Mouse (Mus musculus) brown adipose tissue, adult 24 weeks (tissue): ENCODE data around the gene Tsfm. TPM values are rescaled to one million over a fixed set of nuclear protein-coding genes. Genes with fewer than 3 reads are reported as not detected.
A peak's percentile ranks its signal among the peaks of the same experiment; 100 is the strongest.

ENCODE experiments used
- H3K27ac ChIP-seq: fragments of 200-500 bp; replicated peaks from 2 replicates; pipeline ENCODE4 v1.5.1; 2012; ENCODE audit warnings: low read depth, mild to moderate bottlenecking, low read length
- H3K4me1 ChIP-seq: fragments of 200-500 bp; 2 replicates; pipeline ENCODE4 v1.6.1; 2012; ENCODE audit warnings: low read length, mixed read lengths; ENCODE audit not compliant: control insufficient read depth, insufficient read depth, insufficient read length
- H3K4me3 ChIP-seq: fragments of 200-500 bp; 2 replicates; pipeline ENCODE4 v1.5.1; 2012; ENCODE audit warnings: low read depth, mild to moderate bottlenecking, low read length, moderate library complexity; ENCODE audit not compliant: insufficient read depth
- polyA plus RNA-seq: library from polyadenylated mRNA; stranded (reverse); fragments of >200 nt; gene quantifications from 2 replicates; pipeline ENCODE4 v1.2.4, GENCODE M21; 2012; ENCODE audit not compliant: missing spikeins, insufficient read depth, insufficient read length

The Tsfm gene
- polyA plus RNA-seq, 1 experiment = 67.3 TPM

DNA sequence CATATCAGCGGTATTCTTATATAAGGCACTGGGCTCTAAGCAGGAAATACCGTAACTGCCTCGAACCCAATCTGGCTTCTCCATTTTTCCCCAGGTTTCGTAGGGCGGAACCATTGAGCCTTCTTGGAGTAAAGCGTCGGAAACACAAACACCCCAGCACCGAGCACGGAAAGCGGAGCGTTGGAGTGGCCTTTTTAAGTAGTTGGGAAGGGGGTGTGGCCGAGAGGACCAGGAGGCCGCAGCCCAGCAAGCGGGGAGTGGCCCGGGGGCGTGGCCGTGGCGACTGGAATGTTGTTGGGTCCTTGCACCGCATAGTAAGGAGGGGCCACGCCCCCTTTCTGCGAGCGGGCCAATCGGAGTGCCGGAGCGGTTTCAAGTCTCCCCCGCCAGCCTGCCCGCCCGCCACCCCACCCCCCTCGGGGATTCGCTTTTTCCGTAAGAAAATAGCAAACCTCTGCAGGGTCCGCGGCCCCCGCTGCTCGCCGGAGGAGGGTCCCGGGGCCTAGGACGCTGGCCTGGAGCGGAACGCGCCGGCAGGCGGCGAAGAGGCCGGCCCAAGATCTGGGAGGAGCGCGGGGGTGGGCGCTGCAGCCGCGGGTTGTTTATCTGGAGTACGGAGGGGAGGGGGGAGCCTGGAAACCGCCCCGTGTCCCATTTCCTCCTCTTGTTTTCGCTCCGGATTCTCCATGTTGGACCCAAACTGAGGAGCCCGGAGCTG, 52.2 kb downstream of the Tsfm start, which contains the start of gene Ctdsp2:
Gene Ctdsp2 (plus strand): TSS at position 441 of the 718 bp plus-strand sequence.
- Histone ChIP-seq H3K27ac (peak within 1 kb of the TSS; percentile 92), H3K4me1 (peaks cover 17% of the 10 kb centered on the region), H3K4me3 (peak within 1 kb of the TSS; percentile 98)

DNA sequence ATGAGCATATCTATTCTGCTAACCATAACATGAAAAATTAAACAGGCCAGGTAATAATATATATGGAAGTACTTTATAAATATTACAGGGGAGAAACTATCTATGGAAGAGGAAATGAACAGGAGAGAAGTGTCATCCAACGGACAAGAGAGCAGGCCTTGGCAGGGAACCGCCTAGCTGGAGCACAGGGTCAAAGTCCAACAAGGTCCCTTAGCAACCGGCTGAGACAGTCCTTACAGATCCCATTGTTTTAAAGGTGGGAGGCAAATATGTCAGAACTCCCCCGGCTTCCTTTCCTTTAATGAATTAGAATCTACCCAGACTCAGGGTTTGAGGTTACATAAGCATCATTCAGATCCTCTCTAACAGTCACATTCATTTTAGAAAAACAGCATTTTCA, 53.6 kb downstream of the Tsfm start:
- Histone ChIP-seq H3K4me3 (no peak overlapping the region), H3K4me1 (peaks cover 4% of the 10 kb centered on the region), H3K27ac (no peak overlapping the region)

DNA sequence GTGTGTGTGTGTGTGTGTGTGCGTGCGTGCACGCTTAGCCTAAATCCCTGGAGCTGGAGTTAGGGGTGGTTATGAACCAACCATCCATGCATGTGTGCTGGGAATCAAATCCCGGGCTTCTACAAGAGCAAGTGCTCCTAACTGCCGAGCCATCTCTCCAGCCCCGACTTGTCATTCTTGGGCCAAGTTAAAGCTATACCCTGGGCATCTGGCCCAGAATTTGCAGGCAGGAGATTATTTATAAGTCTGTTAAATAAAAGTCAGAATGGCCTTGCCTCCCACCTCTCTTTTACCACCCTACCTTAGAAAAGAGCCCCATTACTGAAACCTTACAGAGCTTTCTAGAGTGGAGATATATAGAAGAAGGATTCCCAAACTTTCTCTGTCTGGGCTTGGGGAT, 54.9 kb downstream of the Tsfm start:
- no peaks in the 10 kb centered on the region; the same call in none of the 2 replicates for H3K4me1 ChIP-seq
- no peak overlapping the region for H3K4me3 ChIP-seq
- no peak overlapping the region for H3K27ac ChIP-seq

DNA sequence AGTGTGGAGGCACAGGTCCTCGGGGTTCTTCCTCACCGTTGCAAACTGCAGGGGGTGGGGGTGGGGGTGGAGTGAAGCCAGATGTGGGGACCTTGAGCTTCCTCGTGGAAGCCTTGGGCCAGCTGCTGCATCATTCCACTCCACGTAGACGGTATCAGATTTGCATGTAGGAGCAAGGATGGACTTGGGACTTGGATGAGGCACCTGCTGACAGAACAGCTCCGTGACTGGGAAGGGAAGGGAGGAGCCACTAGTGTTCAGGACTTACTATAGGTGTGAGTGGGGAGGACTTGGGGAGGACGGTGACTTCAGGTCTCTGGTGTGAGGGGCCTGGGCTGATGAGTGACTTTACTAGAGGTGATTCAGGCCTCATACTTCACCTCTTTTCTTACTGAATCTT, 57.7 kb downstream of the Tsfm start:
- H3K27ac ChIP-seq = no peak overlapping the region

DNA sequence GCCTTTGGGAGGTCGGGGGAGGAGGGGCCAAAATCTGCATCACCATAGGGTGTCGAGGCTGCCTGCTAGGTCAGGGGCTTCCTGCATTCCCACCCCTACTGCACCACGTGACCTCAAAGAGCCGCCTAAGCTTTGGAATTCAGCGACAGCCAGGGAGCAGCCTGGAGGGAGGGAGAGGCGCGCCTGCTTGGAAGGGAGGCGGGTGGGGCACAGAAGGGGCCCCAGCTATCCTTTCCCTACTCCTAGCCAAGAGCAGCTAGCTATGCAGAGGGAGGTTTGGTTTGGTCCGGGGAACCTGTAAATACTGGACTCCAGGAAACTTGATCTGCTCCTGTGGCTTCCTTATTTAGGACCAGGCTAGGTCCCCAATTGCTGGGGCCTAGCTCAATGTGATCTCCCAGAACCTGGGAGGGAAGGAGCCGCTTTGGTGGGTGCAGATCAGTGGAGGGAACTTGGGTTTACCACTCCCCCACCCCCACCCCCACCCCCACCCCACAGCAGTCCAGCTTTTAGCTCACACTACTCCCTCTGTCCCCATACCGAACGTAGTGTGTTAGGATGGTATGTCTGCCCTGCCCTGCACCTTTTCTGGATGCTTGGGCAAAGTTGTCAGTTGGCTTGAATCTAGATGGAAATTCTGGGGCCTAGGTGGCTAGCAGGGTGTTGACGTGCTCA, 58.5 kb downstream of the Tsfm start:
- Histone ChIP-seq H3K4me3 (no peak overlapping the region), H3K4me1 (no peaks in the 10 kb centered on the region; the same call in 1 of the 2 replicates), H3K27ac (no peak overlapping the region)

More for the DNA sequence above, 57.7 kb downstream of the Tsfm start:
- Histone ChIP-seq H3K4me1 (no peaks in the 10 kb centered on the region; the same call in none of the 2 replicates), H3K4me3 (no peak overlapping the region)

DNA sequence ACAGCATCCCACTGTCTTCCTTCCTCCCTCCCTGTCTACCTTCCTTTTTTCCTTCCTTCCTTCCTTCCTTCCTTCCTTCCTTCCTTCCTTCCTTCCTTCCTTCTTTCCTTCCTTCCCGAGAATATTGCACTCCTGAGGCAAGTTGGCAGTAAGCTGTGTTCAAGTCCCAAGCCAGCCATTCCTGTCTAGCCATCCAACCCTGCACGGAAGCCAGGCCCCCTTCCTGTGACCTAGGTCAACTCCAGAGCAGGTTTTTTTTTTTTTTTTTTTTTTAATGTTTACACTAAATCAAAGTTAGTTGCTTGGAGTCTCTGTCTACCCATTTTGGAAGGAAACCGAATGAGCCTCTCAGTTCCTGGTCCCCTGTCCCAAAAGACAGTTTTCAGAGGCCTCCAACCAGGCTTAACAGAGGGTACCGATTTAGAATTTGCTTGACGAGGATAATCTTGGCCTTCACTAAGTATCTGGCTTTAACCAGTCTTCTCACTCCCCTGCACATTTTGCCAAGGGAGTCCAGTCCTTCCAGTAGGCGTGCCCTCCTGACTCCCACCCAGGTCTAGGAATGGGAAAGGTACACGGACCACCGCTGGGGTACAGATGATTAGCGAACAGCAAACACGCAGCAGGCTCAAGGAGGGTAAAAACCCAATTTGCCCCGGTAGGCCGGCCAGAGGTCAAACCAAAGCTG, 59.1 kb downstream of the Tsfm start:
- H3K27ac ChIP-seq = peak overlapping the region; percentile 46; the same call in 1 of the 2 replicates
- no peak overlapping the region for H3K4me3 ChIP-seq
- no peaks in the 10 kb centered on the region; the same call in 1 of the 2 replicates for H3K4me1 ChIP-seq

DNA sequence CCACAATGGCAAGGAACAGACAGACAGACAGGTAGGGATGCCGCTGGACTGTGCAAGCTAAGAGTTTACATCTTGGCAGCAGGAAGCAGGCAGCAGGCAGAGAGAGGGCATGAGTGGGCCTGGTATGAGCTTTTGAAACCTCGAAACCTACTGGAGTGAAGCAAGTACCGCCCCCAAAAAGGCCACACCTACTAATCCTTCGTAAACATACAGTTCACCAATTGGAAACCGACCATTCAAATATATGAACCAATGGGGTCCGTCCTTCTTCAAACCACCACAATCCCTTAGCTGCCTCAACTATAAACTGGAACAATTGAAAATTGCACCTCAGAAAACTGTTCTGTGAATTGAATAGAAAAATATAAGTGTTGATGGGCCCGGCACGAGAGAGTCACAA, 66.8 kb downstream of the Tsfm start:
- Histone ChIP-seq H3K4me3 (no peak overlapping the region), H3K4me1 (no peaks in the 10 kb centered on the region; the same call in 1 of the 2 replicates), H3K27ac (no peak overlapping the region)

DNA sequence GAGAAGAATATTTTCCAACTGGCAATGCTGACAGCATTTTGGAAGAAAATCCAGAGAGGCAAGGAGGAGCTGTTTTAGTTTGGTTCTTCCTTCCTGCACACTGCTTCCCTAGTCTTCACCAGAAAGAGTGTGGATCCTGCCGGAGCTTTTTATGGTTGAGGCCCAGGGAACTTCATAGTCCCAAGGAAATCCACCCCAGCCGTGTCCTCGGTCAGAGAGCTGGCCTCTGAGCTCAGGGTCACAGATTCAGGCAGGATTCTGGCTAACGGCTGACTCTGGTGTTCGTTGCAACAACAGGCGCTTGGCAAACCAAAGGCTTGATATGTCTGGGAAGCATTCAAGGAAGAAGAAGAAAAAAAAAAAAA, 67.7 kb downstream of the Tsfm start:
- Histone ChIP-seq H3K4me3 (no peak overlapping the region), H3K4me1 (no peaks in the 10 kb centered on the region; the same call in 1 of the 2 replicates), H3K27ac (peak overlapping the region; percentile 60; the same call in 1 of the 2 replicates)

DNA sequence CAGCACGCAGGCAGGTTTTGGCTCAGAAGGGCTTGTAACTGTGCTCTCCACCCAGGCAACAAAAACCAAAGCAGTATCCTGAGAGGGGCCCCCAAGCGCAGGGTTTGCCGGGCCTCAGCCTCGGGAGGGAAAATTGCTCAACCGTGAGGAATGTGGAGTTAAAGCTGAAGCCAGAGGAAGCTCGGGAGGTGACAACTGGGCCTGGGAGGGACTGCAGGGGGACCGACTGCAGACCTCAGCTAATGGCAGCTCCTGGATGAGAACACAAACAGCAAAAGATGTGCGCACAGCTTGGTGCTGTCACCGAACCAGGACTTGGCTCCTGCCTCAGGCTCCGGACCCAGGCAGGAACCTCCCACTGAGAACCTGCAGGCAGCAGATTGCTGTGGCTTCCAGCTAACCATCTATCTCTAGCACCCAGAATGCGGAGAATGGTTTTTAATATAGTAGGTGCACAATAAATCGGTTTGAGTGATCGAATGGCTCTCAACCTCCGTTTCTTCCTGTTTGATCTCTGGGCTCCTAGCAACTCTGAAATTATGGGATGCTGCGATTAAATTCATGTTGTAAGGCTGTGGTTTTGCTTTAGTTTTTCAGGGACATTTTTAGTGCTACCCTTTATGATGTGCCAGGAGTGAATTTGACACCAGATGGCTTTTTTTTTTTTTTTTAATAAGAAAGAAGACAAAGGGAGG, 68.2 kb downstream of the Tsfm start:
- Histone ChIP-seq H3K4me1 (peaks cover 3% of the 10 kb centered on the region), H3K27ac (peak overlapping the region; percentile 90), H3K4me3 (no peak overlapping the region)

DNA sequence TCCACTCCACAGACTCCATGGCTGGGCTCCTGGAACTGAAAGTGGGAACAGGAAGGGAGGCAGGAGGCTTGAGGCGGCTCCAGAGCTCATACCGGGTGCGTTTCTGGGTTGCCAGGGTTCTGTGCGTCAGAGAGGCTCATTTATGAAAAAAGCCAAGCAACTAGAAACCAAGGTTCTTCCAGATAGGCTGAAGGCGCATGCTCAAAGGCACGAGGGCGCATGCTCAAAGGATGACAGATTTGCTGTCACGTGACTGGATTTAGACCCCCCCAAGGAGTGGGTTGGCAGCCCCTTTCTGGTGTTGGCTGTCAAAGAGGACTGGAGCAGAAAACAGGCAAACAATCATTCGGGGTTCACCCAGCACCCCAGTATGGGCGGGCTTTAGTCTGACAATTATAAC, 68.9 kb downstream of the Tsfm start:
- peak overlapping the region; percentile 90 for H3K27ac ChIP-seq

More for the DNA sequence above, 68.9 kb downstream of the Tsfm start:
- H3K4me3 ChIP-seq = no peak overlapping the region
- H3K4me1 ChIP-seq = peaks cover 3% of the 10 kb centered on the region

Other genes with a start within 250 kb of the Tsfm start
- 4.1 and 6.9 TPM in 2 replicates for gene Atp23, start 129.5 kb downstream of the Tsfm start, polyA plus RNA-seq
- 42.7 and 48.6 TPM in 2 replicates for gene Ctdsp2, start 52.1 kb downstream of the Tsfm start, polyA plus RNA-seq
- not detected in 2 replicates for gene Avil, start 30.1 kb downstream of the Tsfm start, polyA plus RNA-seq
- 6.0 and 10.4 TPM in 2 replicates for gene Mettl1, start 10.6 kb upstream of the Tsfm start, polyA plus RNA-seq
- not detected in 2 replicates for gene Eef1akmt3, start 10.7 kb upstream of the Tsfm start, polyA plus RNA-seq
- gene Cyp27b1, start 17.4 kb upstream of the Tsfm start, polyA plus RNA-seq = not detected in 2 replicates
- 0.63 and 0.79 TPM in 2 replicates for gene March9, start 29.3 kb upstream of the Tsfm start, polyA plus RNA-seq
- 76.7 and 92.9 TPM in 2 replicates for gene Cdk4, start 32.7 kb upstream of the Tsfm start, polyA plus RNA-seq
- gene Tspan31, start 39.4 kb upstream of the Tsfm start, polyA plus RNA-seq = 56.7 and 71.6 TPM in 2 replicates
- 0.48 and 1.5 TPM in 2 replicates for gene Agap2, start 44.4 kb upstream of the Tsfm start, polyA plus RNA-seq
- 35.8 and 42.4 TPM in 2 replicates for gene Os9, start 90.3 kb upstream of the Tsfm start, polyA plus RNA-seq
- gene B4galnt1, start 134.4 kb upstream of the Tsfm start, polyA plus RNA-seq = 0.95 and 1.8 TPM in 2 replicates
- 1.0 and 4.8 TPM in 2 replicates for gene Slc26a10, start 149.8 kb upstream of the Tsfm start, polyA plus RNA-seq
- 2.0 and 4.0 TPM in 2 replicates for gene Arhgef25, start 159.2 kb upstream of the Tsfm start, polyA plus RNA-seq
- gene Dtx3, start 164.9 kb upstream of the Tsfm start, polyA plus RNA-seq = 5.0 and 5.8 TPM in 2 replicates
- gene Pip4k2c, start 180.7 kb upstream of the Tsfm start, polyA plus RNA-seq = 15.4 and 18.5 TPM in 2 replicates
- 0.99 and 2.2 TPM in 2 replicates for gene Kif5a, start 232.5 kb upstream of the Tsfm start, polyA plus RNA-seq
- gene Dctn2, start 235.5 kb upstream of the Tsfm start, polyA plus RNA-seq = 100 and 102 TPM in 2 replicates